Mouse (Mus musculus) yolk sac, embryonic 10.5 days (tissue): Measurements from ENCODE around the gene Gm9112.
"Not testable (repeated sequence)": the region's sequence is repeated elsewhere in the genome, so short reads cannot be mapped to it uniquely, and the experiment has no call there.

ENCODE experiments used
- DNase-seq: peaks from one replicate; pipeline ENCODE4 v3.0.0-alpha.2; 2017; ENCODE audit warnings: low spot score

Gm9112 gene

DNA sequence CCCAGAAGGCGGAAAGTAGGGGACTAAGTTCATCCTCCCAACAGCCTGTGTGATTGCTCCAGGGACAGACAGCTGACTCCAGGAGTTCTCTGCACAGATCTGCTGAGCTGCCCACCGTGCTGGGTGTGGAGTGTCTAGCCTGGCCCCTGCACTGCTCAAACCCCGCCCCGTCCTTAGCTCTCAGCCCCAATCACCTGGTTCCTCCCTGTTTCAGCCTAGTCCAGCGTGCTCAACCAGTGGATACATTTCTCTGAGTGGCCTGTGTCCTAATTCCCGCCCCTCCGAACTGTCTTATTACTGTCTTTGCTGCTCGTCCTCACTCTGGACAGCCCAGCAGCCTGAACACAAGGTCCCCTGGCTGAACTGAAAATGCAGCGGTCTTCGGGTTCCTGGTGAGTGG lies at the start of gene Gm9112, which contains the start of gene Dmrtc1b:
TSS of gene Gm9112 (minus strand) at position 101 of the 400 bp plus-strand sequence.
TSS of gene Dmrtc1b (plus strand) at position 331 of the 400 bp plus-strand sequence.
- not testable (repeated sequence) for DNase-seq

DNA sequence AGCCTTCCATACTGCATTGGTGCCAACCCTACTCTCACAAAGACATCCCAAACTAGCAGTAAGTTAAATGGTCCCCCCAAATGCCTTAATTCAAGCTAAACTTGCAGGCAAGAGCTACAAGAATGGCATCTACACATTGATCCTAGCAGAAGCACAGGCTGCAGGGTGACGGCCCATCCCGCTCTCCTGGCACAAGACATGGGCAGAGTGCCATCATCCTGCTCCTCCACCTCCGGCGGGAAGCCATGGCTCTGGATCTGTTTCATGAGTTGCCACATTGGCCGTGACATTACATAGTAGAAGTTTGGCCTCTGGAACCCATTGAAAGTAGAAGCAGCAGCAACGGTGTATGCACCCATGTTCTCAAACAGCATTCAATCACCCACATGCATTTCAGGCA lies 16.8 kb upstream of the Gm9112 start:
- DNase-seq = not testable (repeated sequence)

DNA sequence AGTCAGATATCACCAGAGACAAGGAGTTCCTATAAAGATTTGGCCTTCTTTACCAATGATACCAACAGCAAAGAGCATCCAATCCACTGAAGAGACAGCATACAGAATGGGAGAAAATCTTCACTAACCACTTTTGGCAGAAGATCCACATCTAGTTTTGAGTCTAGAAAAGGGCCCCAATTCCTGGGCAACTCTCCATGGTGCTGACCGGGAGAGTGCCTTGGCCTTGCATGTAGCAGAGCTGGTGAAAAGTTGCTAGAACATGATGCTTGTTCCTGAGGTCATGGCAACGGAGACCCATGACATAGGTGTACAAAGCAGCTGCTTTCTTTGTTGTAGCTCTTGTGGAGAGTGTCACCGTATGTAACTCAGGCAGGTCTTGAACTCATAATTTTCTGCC lies 6.8 kb downstream of the Gm9112 start:
- DNase-seq = not testable (repeated sequence)

DNA sequence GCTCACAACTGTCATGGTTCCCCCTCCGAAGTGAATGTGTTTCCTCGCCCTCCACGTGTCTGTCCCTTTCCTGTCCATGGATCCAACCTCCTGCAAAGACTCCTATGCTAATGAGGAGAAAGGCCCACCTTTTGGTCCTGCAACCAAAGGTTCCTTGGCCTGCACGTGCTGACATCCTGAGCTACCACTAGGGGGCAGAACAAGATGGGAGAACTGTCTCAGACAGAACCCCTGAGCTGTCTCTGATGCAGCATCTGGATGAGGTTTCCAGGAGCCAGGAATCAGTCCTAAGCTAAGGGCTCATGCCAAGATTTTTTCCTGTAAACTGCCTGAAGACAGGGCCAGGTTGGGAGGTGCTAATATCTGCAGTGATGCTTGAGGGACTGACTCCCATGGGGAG lies 18.2 kb downstream of the Gm9112 start:
- DNase-seq = not testable (repeated sequence)

DNA sequence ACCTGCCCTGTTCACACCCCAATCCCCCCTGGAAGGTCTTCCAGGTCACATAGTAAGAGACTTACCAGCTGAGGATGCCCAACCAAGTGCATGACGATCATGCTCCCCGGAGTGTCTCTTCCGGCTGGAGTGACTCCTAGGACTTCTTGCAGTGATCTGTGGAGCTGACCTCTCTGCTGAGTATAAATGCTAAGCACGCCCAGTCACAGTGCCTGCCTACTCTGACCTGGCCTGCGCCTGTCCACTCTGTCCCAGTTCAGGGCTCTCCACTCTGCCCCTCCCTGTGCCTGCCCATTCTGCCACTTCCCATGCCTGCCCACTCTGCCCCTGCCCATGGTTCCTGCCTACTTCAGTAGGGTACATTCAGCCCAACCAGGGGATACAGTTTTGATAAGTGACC lies 20.6 kb downstream of the Gm9112 start, which contains the start of gene Gm3880:
TSS of gene Gm3880 (minus strand) at position 101 of the 400 bp plus-strand sequence.
- not testable (repeated sequence) for DNase-seq

DNA sequence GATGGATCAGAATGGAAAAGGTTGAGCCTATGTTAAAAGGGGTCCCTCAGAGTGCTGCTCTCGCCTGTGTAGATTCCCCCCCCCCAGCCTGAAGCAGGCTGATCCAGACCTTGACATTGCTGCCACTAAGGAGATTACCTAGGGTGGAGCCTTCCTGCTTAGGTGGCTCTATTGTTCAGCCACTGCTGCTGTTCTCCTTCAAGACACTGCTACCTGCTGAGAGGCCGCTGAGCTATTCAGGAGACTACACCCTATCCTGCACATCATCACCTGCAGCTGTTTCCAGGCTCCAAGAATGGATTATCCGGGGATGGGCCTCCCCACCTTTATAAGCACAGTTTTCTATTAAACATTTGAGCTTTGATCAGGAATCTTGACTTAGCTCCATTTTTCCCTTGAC lies 22.7 kb downstream of the Gm9112 start:
- not testable (repeated sequence) for DNase-seq

DNA sequence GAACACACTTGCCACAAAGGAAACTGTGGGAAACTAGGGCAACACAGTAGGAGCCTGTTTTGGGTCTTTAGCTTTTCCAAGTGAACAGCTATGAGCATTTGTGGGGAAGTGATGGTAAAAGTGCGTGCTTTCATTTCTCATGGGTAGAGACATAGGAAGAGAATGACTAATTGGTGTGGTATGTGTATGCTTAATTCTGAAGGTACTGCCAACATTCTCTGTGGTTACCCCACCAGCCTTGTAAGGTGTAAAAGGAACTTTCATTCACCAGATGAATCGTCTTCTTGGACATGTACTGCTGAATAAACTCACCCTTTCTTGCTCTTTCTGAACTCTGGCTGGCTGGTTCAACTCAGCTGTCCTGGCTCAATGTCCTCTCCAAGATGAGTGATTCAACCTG lies 40.8 kb downstream of the Gm9112 start:
- no peak for DNase-seq

DNA sequence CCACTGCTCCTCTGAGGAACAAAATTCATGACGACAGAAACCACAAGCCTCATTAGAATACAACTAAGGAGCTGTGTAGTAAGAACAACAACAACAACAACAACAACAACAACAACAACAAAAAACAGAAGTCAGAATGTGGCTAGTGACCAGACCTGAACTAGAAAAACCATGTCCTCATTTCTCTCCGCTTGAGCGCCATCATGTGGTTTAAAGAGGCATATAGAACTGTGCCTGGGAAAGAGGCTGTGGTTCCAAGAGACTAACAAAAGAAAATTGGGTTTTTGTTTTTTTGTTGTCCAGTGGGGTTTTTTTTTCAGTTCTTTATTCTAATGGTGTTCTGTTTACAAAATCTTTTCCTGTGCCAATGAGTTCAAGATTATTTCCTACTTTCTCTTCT lies 46.7 kb downstream of the Gm9112 start:
- DNase-seq = no peak
